Mouse (Mus musculus): ENCODE results near the gene Pbx1.
A peak's percentile ranks its signal among the peaks of the same experiment; 100 is the strongest.

Pbx1 gene

GRCm38 (mm10) chr1:168383832-168384593, 48.1 kb downstream of the Pbx1 start:
- DNase-seq, result peak; percentile 93

- DNase-seq, result peak; percentile 52
These were observed 49.3 kb downstream of the Pbx1 start for GRCm38 (mm10) chr1:168382823-168383157.

- DNase-seq, result no peak
These were observed 49.8 kb downstream of the Pbx1 start for GRCm38 (mm10) chr1:168382106-168382822.

- DNase-seq, result peak; percentile 90
These were observed 50.6 kb downstream of the Pbx1 start for GRCm38 (mm10) chr1:168381451-168381850.

GRCm38 (mm10) chr1:168380241-168380770, 51.8 kb downstream of the Pbx1 start:
- DNase-seq, result peak; percentile 68

GRCm38 (mm10) chr1:168377650-168378049, 54.4 kb downstream of the Pbx1 start:
- peak; percentile 70 for DNase-seq

GRCm38 (mm10) chr1:168376330-168376729, 55.7 kb downstream of the Pbx1 start:
- DNase-seq, result peak; percentile 68

- no peak for DNase-seq
These were observed 57.0 kb downstream of the Pbx1 start for GRCm38 (mm10) chr1:168374953-168375600.

- DNase-seq, result no peak
These were observed 60.0 kb downstream of the Pbx1 start for GRCm38 (mm10) chr1:168372089-168372488.

GRCm38 (mm10) chr1:168370966-168371365, 61.1 kb downstream of the Pbx1 start:
- no peak for DNase-seq

GRCm38 (mm10) chr1:168366261-168366660, 65.8 kb downstream of the Pbx1 start:
- no peak for DNase-seq

- DNase-seq, result no peak
These were observed 67.7 kb downstream of the Pbx1 start for GRCm38 (mm10) chr1:168364325-168364724.

- DNase-seq, result no peak
These were observed 69.0 kb downstream of the Pbx1 start for GRCm38 (mm10) chr1:168363053-168363452.

GRCm38 (mm10) chr1:168362464-168362863, 69.6 kb downstream of the Pbx1 start:
- no peak for DNase-seq

- no peak for DNase-seq
These were observed 74.1 kb downstream of the Pbx1 start for GRCm38 (mm10) chr1:168357680-168358611.

GRCm38 (mm10) chr1:168356970-168357441, 75.1 kb downstream of the Pbx1 start:
- DNase-seq, result peak; percentile 82

- no peak for DNase-seq
These were observed 76.0 kb downstream of the Pbx1 start for GRCm38 (mm10) chr1:168355985-168356556.

- no peak for DNase-seq
These were observed 77.1 kb downstream of the Pbx1 start for GRCm38 (mm10) chr1:168354934-168355333.

- DNase-seq, result no peak
These were observed 83.9 kb downstream of the Pbx1 start for GRCm38 (mm10) chr1:168348036-168348784.

GRCm38 (mm10) chr1:168344918-168345317, 87.2 kb downstream of the Pbx1 start:
- DNase-seq, result peak; percentile 91

- no peak for DNase-seq
These were observed 87.8 kb downstream of the Pbx1 start for GRCm38 (mm10) chr1:168344262-168344661.

All from kidney, adult 9 months (tissue).